Mouse (Mus musculus): Measurements from ENCODE around the gene Mb. TPM values are rescaled to one million over a fixed set of nuclear protein-coding genes. Genes with fewer than 3 reads are reported as not detected.
A peak's percentile ranks its signal among the peaks of the same experiment; 100 is the strongest.

The Mb gene
- polyA plus RNA-seq, 1 experiment from 2014 or later: 0.66 TPM

DNA sequence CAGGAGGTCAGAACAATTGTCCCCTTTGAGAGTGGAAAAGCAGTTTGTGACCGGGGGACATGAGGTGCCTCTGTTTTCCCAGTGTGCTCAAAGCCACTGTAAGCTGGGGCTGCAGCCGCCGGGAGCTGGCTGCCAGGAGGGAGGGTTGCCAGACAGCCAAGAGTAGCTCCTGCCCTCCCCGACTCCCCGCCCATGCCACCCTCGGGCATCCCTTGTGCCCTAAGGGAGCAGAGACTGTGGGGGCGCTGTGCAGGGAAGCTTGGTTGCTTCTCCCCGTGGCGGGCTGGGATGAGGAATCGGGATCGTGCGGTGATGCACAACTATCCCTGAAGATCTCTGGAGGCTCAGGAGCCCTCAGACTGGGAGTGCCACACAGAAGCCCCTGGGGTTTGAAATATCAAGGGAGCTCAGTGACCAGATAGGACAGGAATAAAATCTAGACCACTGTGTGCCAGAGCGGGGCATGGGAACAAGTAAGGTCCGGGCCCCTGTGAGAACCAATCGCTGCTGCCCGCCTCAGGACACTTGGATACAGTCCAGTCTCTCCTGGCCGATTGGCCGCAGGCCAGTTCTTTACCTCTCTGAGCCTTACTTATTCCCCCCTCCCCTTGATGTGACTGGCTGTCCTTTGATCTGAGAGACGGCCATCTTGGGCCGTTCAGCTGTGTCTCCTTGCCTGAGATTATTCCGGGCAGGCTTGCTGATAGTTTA, 51.4 kb downstream of the Mb start:
- Histone ChIP-seq H3K4me2 (peak overlapping the region; percentile 4; the same call in 1 of the 2 replicates), H3K27ac (no peak overlapping the region)

DNA sequence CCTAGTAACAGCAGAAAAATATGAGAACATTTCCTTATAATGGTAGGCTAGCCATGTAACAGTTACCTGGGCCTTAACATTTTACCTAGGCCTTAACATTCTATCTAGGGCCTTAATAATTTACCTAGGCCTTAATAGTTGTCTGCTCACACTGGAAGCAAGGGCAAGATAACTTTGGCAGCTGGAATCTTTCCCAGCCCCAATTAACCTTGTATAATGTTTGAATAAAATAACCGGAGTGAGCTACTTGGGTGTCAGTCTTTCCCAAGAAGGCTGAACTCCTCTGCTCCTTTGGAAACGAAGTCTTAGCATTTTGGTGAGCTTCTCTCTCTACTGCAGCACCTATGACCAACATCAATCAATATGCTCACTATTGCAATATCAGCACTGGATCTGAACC, 52.4 kb downstream of the Mb start:
- Histone ChIP-seq H3K9me3 (no peaks in the 10 kb centered on the region), H3K4me2 (no peak overlapping the region), H3K4me3 (no peak overlapping the region), H3K27me3 (replicated peaks) (no peaks in the 10 kb centered on the region), H3K4me1 (peaks cover 2% of the 10 kb centered on the region; the same call in 1 of the 2 replicates), H3K9ac (no peak overlapping the region), H3K27ac (no peak overlapping the region), H3K36me3 (replicated peaks) (no peaks in the 10 kb centered on the region)
- no peak for ATAC-seq (replicated peaks)
- 76% methylated on average over 2 of the region's 2 CpGs for WGBS

More for the DNA sequence above, 51.4 kb downstream of the Mb start:
- H3K4me3 ChIP-seq: no peak overlapping the region
- 52% methylated on average over 21 of the region's 21 CpGs for WGBS
- no peaks in the 10 kb centered on the region for H3K9me3 ChIP-seq
- no peaks in the 10 kb centered on the region for H3K36me3 ChIP-seq (replicated peaks)
- H3K9ac ChIP-seq: no peak overlapping the region
- ATAC-seq (replicated peaks): no peak
- peaks cover 2% of the 10 kb centered on the region; the same call in 1 of the 2 replicates for H3K4me1 ChIP-seq
- no peaks in the 10 kb centered on the region for H3K27me3 ChIP-seq (replicated peaks)

DNA sequence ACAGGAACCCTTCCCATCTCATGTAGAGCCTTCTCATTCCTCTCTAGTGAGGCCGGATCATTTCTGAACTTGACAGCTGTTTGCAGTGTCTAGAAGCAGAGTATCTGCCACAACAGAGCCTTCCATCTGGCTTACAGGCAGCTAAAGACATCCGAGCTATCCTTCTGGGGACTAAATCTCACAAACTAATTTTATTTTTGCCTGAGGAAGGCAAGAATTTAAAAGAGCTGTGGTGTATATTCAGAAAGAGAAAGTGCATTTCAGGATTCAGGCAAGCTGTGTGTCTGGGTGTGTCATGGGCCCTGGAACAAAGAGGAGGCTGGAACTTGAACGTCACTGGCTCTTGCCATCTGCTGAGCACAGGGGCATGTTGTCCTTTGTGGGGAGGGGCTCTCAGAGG, 56.1 kb downstream of the Mb start:
- H3K4me1 ChIP-seq: peaks cover 2% of the 10 kb centered on the region; the same call in 1 of the 2 replicates
- no peak for ATAC-seq (replicated peaks)
- no peaks in the 10 kb centered on the region for H3K27me3 ChIP-seq (replicated peaks)
- no peak overlapping the region for H3K9ac ChIP-seq
- H3K27ac ChIP-seq: no peak overlapping the region
- H3K36me3 ChIP-seq (replicated peaks): no peaks in the 10 kb centered on the region
- no peak overlapping the region for H3K4me2 ChIP-seq
- WGBS: 74% methylated on average over 3 of the region's 3 CpGs
- H3K9me3 ChIP-seq: no peaks in the 10 kb centered on the region
- H3K4me3 ChIP-seq: no peak overlapping the region

DNA sequence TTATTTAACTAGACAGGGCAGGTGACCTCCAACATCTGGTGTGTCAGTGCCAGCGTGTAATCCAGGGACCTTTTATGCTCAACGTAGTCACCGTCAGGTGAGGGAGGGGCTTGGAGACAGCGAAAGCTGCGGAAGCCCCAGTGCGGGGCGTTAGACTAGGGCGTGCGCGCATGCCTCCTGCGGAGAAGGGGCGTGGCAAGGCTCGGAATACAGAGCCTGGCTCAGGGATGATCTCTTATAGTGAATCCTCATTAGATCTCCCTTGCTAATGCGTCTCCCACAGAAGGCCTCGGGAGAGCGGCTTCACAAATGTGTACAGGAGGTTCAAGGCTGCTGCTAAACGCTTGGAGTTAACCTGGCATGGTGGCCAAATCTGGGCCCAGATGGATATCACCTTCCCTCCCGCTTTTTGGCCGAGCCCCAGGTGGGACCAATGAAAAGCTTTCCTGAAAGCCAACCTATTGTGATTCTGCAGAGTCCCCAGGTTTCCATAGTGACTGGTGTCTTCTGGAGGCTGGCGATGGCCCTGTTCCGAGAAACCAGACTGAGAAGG, 62.9 kb downstream of the Mb start:
- Histone ChIP-seq H3K9me3 (no peaks in the 10 kb centered on the region), H3K4me3 (peak overlapping the region; percentile 36), H3K27ac (peak overlapping the region; percentile 68), H3K4me2 (peak overlapping the region; percentile 54), H3K9ac (peak overlapping the region; percentile 40), H3K4me1 (peaks cover 18% of the 10 kb centered on the region), H3K27me3 (replicated peaks) (no peaks in the 10 kb centered on the region), H3K36me3 (replicated peaks) (no peaks in the 10 kb centered on the region)
- 3% methylated on average over 21 of the region's 21 CpGs for WGBS
- peak; percentile 96 for ATAC-seq (replicated peaks)

DNA sequence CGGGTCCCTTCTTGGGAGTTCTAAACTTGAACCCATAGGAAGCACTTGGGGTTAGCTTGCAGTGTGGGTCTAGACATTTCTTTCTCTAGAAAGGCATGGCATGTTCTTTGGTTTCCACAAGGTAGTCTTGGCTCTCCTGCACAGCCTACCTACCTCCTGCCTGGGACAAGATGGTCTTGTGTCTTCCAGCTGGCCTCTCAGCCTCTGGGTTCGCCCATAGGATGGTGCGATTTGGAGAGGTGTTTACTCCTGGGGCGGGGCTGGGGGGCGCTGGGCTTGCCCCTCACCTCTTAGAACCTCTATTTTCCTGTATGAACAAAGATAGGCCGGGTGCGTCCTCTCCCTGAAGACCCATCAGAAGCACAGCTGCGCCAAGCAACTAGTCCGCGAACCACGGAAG, 63.3 kb downstream of the Mb start:
- H3K4me1 ChIP-seq: peaks cover 18% of the 10 kb centered on the region
- no peaks in the 10 kb centered on the region for H3K36me3 ChIP-seq (replicated peaks)
- peak; percentile 48 for ATAC-seq (replicated peaks)
- H3K27me3 ChIP-seq (replicated peaks): no peaks in the 10 kb centered on the region
- peak overlapping the region; percentile 36 for H3K4me3 ChIP-seq
- no peaks in the 10 kb centered on the region for H3K9me3 ChIP-seq
- H3K4me2 ChIP-seq: peak overlapping the region; percentile 54
- peak overlapping the region; percentile 68 for H3K27ac ChIP-seq
- WGBS: 16% methylated on average over 11 of the region's 11 CpGs
- H3K9ac ChIP-seq: peak overlapping the region; percentile 40

DNA sequence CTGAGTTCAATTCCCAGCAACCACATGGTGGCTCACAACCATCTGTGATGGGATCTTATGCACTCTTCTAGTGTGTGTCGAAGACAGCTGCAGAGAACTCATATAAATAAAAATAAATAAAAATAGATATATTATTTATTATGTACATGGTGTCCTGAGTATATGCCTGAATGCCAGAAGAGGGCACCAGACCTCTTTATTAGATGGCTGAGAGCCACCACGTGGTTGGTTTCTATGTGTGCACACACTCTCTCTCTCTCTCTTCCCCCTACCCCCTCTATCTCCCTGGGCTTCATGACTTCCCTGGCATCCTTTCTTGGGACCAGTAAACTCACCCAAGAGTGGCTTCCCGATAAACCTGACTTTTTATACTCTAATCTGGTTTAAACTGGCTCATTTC, 67.7 kb downstream of the Mb start:
- no peak overlapping the region for H3K27ac ChIP-seq
- ATAC-seq (replicated peaks): no peak

DNA sequence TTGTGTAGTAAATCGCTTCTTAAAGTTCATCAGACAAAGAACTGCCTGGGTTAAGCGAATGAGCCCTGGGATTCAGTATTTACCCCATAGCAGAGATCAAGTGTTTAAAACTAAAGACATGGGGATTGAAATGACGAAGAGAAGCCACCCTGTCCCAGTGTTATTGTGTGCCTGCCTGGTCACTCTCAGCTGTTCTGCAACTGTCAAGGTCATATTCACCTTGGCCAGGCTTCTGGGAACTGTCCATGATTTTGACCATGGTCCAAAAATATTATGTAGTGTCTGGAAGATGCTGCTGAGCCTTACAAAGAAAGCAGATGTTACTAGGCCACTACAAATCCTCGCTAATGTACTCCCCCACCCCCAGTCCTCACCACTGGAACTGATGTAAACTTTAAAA, 70.7 kb downstream of the Mb start:
- H3K36me3 ChIP-seq (replicated peaks): no peaks in the 10 kb centered on the region
- 83% methylated on average over 4 of the region's 4 CpGs for WGBS
- no peak for ATAC-seq (replicated peaks)
- no peaks in the 10 kb centered on the region for H3K9me3 ChIP-seq
- no peaks in the 10 kb centered on the region for H3K27me3 ChIP-seq (replicated peaks)
- no peak overlapping the region for H3K27ac ChIP-seq
- no peak overlapping the region for H3K4me2 ChIP-seq
- no peaks in the 10 kb centered on the region for H3K4me1 ChIP-seq
- no peak overlapping the region for H3K4me3 ChIP-seq
- H3K9ac ChIP-seq: no peak overlapping the region

More for the DNA sequence above, 67.7 kb downstream of the Mb start:
- H3K27me3 ChIP-seq (replicated peaks): no peaks in the 10 kb centered on the region
- H3K36me3 ChIP-seq (replicated peaks): no peaks in the 10 kb centered on the region
- H3K4me2 ChIP-seq: no peak overlapping the region
- peaks cover 12% of the 10 kb centered on the region for H3K4me1 ChIP-seq
- no peak overlapping the region for H3K4me3 ChIP-seq
- 58% methylated on average over 3 of the region's 3 CpGs for WGBS
- no peaks in the 10 kb centered on the region for H3K9me3 ChIP-seq
- no peak overlapping the region for H3K9ac ChIP-seq

DNA sequence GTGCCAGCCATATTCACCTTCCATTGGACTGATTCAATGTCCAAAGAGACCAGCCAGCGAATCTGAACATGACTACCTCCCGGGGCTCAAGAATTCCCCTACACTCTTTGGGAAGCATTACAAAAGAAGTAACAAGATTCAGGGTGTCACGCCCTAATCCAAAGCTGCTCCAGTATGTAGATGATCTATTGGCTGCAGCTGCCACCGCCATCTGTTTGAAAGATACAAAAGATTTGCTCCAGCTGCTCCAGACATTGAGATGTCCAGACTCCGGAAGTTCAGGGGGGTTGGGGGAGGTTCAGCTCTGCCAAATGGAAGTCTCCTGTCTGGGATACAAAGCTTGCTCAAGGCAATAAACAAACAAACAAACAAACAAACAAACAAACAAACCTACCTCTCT, 73.9 kb downstream of the Mb start:
- WGBS: 23% methylated on average over 5 of the region's 5 CpGs
- H3K4me1 ChIP-seq: no peaks in the 10 kb centered on the region
- no peak for ATAC-seq (replicated peaks)
- H3K4me3 ChIP-seq: no peak overlapping the region
- H3K36me3 ChIP-seq (replicated peaks): no peaks in the 10 kb centered on the region
- H3K27ac ChIP-seq: no peak overlapping the region
- H3K9me3 ChIP-seq: no peaks in the 10 kb centered on the region
- H3K27me3 ChIP-seq (replicated peaks): no peaks in the 10 kb centered on the region
- no peak overlapping the region for H3K9ac ChIP-seq
- H3K4me2 ChIP-seq: no peak overlapping the region

DNA sequence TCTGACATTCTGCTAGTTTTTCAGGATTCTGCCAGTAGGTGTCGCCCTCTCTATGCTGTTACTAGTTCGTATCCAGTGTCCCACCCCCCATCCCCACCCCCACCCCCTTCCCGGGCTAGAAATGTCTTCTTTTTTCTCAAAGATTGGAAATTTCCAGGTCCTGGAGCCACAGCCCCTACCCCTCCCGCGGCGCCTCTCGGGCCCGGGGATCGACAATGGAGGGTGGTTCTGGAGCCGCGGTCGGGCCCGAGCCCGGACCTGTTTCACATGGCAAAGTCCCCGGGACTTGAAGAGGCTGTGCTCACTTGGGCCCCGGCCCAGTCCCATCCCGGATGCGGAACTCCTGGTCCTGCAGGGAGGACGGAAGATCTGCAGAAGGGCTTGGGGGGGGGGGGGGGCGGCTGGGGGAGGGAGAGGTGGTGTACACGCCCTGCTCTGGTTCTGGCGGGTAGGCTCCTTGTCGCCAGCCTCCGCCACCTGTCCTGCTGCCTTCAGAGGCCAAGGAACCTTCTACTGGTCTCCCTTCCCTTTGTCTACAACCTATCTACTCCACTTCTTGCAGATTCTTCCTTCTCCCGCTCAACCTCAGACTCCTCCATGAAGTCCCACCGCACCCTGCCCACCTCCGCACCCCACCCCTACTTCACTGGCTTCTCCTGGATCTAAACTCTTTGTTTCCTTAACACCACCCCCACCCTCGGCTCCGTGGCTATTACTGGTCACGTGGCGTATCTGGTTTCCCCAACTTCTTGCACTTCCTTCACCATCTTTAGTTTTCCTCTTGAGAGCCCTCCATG, 76.4 kb downstream of the Mb start:
- no peaks in the 10 kb centered on the region for H3K27me3 ChIP-seq (replicated peaks)
- ATAC-seq (replicated peaks): peak; percentile 74
- H3K4me2 ChIP-seq: peak overlapping the region; percentile 67

DNA sequence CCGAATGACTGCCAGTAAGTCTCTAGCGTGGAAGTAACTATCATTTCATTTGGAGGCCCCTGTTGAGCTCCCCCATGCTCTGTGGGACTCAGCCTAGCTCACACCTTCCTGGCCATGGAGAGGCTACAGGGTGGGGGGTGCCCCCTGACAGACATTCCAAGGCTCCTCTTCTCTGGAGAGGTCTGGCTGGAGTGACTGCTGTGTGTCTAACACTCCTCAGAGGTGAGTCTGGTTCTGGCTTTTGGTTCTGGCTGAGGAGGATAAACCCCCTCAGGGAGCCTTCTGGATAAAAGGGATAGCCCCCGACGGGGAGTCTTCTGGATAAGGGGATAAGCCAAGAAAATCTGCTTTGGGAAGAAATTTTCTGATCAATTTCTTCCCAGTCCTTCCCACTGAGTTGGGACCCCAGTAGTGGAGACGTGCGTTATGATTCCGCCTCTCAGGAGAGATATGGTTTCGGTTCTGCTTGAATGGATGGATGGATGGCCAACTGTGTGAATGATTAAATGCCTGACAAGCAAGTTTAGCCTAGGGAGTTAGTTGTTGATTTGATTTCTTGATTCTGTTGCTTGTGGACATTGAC, 77.1 kb downstream of the Mb start:
- H3K9ac ChIP-seq: peak overlapping the region; percentile 50; the same call in 1 of the 2 replicates
- ATAC-seq (replicated peaks): 0 out of 2 replicates have a peak, but pooled peaks have one; percentile 50
- no peaks in the 10 kb centered on the region for H3K4me1 ChIP-seq
- no peaks in the 10 kb centered on the region for H3K27me3 ChIP-seq (replicated peaks)
- H3K4me3 ChIP-seq: peak overlapping the region; percentile 44
- H3K27ac ChIP-seq: no peak overlapping the region
- no peaks in the 10 kb centered on the region for H3K9me3 ChIP-seq
- H3K4me2 ChIP-seq: peak overlapping the region; percentile 67; the same call in 1 of the 2 replicates
- H3K36me3 ChIP-seq (replicated peaks): no peaks in the 10 kb centered on the region
- WGBS: 30% methylated on average over 8 of the region's 8 CpGs

More for the DNA sequence above, 76.4 kb downstream of the Mb start:
- Histone ChIP-seq H3K9ac (peak overlapping the region; percentile 50), H3K27ac (no peak overlapping the region), H3K4me1 (no peaks in the 10 kb centered on the region), H3K4me3 (peak overlapping the region; percentile 44), H3K9me3 (no peaks in the 10 kb centered on the region), H3K36me3 (replicated peaks) (no peaks in the 10 kb centered on the region)
- 7% methylated on average over 28 of the region's 31 CpGs for WGBS

DNA sequence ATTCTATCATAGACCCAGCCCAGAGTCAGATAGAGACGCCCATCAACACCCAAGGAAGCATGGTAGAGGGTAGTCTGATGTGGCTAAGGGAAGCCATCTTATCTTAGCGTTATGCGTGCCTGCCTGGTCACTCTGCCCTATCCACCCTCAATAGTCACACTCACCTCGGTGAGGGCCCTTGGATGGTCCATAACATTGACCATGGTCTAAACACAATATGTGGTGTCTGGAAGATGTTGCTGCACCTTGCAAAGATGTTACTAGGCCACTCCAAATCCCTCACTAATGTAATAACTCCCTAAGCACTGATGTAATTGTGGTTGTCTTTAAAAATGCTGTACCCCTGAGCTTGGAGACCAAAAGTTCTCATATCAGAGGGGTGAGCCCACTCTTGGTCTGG, 77.8 kb downstream of the Mb start:
- Histone ChIP-seq H3K27me3 (replicated peaks) (no peaks in the 10 kb centered on the region), H3K4me1 (no peaks in the 10 kb centered on the region), H3K36me3 (replicated peaks) (no peaks in the 10 kb centered on the region), H3K4me2 (no peak overlapping the region), H3K4me3 (no peak overlapping the region), H3K9me3 (no peaks in the 10 kb centered on the region), H3K9ac (no peak overlapping the region), H3K27ac (no peak overlapping the region)
- 92% methylated on average over 4 of the region's 4 CpGs for WGBS
- ATAC-seq (replicated peaks): no peak

Data from midbrain, embryonic 15.5 days (tissue).